Mouse (Mus musculus): Measurements from ENCODE around the gene Sry. TPM values are rescaled to one million over a fixed set of nuclear protein-coding genes. Genes with fewer than 3 reads are reported as not detected.

The Sry gene
- not detected in 2 replicates for polyA plus RNA-seq (2015; fragmentation: Nextera tagmentation; extraction: Ambion mirVana)

DNA sequence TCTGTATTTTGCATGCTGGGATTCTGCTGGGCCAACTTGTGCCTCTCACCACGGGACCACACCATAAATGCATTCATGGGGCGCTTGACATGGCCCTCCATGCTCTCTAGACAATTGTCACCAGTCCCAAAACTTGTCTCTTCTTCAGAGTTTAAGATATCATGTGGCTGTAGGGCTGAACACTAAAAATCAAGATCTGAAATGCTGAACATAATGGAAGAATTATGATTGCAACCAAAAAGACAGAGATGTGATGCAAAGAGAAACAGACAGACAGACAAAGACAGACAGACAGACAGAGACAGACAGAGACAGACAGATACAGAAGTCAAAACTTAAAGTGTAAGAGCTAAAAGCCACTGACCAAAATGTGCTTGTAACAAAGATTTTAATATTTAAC lies at the start of gene Sry:
TSS of gene Sry (minus strand) at position 101 of the 400 bp plus-strand sequence.
- Histone ChIP-seq H3K9ac (no peak within 1 kb of the TSS), H3K27ac (no peak within 1 kb of the TSS), H3K36me3 (no peaks in the 10 kb centered on the region), H3K4me1 (no peaks in the 10 kb centered on the region), H3K4me2 (no peak within 1 kb of the TSS), H3K4me3 (replicated peaks) (no peak within 1 kb of the TSS), H3K9me3 (no peaks in the 10 kb centered on the region), H3K27me3 (replicated peaks) (no peaks in the 10 kb centered on the region)
- 80% methylated on average over 2 of the region's 2 CpGs for WGBS
- no peak for ATAC-seq (ENCODE audit: insufficient read depth, low FRiP score, low read depth)

Other genes starting within 250 kb of the Sry start
- gene H2al2c, start 64.6 kb downstream of the Sry start, polyA plus RNA-seq (2015; fragmentation: Nextera tagmentation; extraction: Ambion mirVana) = not detected in 2 replicates
- not detected in 2 replicates for gene H2al2b, start 57.0 kb upstream of the Sry start, polyA plus RNA-seq (2015; fragmentation: Nextera tagmentation; extraction: Ambion mirVana)
- 0.09 TPM in 1 of 2 replicates, not detected in the other for gene Gm4064, start 132.5 kb upstream of the Sry start, polyA plus RNA-seq (2015; fragmentation: Nextera tagmentation; extraction: Ambion mirVana)
- not detected in 2 replicates for gene Rbmy, start 167.0 kb upstream of the Sry start, polyA plus RNA-seq (2015; fragmentation: Nextera tagmentation; extraction: Ambion mirVana)
- 0.14 TPM in 1 of 2 replicates, not detected in the other for gene Gm10256, start 167.0 kb upstream of the Sry start, polyA plus RNA-seq (2015; fragmentation: Nextera tagmentation; extraction: Ambion mirVana)
- not detected in 2 replicates for gene Gm10352, start 237.3 kb upstream of the Sry start, polyA plus RNA-seq (2015; fragmentation: Nextera tagmentation; extraction: Ambion mirVana)